Mouse (Mus musculus) mature B cell (primary cell): Measurements from ENCODE around the gene Gm11444.

Source experiments
- in situ Hi-C: fragments of 300-500 bp; cut with MboI; formaldehyde crosslinking; loops from 2 replicates; pipeline ENCODE4 v1.14.3; 2019

Gm11444 gene

DNA sequence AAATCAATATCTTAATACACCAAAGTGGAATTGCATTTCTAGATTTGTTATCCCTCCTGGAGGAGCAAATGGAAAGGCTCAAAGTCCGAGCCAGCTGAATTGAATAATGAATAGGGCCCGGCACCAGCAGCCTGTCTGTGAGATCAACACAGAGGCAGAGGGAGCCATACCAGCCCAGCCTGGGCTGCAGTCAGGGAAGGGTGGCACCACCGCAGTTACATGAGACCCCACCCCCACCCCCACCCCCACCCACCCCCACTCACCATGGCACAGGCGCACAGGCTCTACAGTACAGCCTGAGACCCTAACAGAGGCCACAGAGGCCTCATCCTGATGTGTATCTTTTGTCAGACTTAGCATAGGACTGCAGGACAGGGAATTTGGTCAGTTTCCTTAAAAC, 35.5 kb downstream of the Gm11444 start:
- in situ Hi-C loops: no loop called here

DNA sequence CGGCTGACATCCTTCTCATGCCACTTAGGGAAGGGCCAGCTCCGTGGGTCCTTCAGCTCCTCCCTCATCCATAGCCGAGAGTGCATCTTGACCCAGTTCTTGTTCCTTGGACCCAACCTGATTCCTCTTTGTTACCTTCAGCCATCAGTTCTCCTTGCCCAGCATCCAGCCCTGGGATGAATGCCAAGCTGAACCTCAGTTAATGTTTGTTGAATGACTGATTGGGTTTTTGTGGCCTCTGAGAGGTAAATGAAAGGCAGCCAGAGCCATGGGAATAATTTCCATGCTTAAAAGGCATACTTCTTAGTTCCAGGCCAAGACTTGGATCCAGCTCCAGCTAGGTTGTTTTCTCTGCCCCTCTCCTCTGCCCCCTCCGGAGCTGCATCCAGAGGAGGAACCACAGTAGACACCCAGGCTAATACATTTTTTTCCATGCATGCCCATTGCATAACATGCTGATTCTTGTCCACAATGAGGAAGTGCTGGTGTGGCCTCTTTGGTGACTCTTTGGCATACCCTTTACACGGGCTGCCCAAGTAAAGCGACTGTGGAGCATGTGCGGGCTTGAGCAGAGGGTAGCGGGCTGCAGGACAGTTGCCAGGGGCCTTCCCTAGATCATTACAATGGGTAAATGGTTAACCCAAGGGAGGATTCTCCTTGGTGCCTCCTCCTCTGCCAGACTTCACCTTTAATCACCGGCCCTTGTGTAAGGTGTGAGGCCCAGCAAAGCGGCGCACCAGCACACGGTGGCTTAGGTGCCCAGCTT, 37.7 kb downstream of the Gm11444 start:
- in situ Hi-C loops: no loop called here

DNA sequence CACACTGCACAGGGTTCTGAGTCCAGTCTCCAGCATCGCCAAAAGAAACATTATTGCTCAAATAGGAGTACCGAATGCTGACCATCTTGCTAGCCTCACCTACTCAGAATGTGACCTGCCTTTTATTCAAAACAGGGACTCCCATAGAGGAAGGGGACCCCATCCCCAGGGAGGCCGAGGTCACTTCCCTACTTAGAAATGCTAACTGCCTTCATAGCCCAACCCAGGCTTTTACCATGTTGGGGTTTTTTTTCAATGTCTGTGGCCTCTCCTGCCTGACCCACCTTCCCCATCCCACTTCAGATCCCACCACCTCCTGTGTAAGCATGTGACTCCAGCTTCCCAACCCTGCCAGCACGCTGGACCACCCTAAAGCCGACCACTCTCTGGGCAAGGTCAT, 38.5 kb downstream of the Gm11444 start:
- in situ Hi-C loops: no loop called here

DNA sequence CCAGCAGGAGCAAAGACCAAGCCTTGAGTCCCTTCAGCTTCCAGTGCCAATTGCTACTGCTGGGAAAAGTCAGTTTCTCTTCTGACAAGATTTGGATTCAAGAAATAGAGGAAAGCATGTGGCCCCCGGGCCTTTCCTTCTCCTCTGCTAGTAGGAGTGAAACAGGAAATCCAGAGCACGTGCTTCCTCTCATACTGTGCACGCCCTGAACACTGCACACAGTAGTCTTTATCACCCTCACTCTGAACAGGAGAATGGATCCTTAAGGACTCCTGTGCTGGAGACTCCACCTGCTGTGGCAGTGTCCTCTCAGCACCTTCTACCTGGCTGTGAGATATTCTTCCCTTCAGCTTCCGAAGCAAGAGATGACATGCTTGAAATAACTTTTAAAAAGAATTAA, 38.9 kb downstream of the Gm11444 start:
- in situ Hi-C loops: no loop called here

GRCm38 (mm10) chr11:85807353-85807752, 42.8 kb downstream of the Gm11444 start:
- in situ Hi-C loops: no loop called here

DNA sequence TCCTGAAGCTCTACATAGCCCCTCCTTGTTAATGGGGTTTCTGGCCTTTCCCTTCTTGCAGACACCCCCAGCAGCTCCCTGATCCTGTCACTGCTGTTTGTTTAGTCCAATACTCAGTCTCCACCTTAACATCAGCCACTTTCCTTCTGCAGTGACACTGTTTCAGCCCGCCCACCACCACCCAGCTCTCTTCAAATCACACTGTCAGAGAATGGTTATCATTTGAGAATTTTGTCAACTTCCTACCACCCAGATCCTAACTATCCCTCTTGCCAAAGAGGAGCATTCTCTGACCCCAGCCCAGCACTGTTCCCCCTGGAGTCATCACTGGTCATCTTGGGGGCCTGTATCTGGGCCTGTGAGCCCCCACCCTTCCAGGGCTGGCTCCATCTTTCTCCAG, 44.4 kb downstream of the Gm11444 start:
- in situ Hi-C loops: no loop called here

GRCm38 (mm10) chr11:85804048-85804447, 46.1 kb downstream of the Gm11444 start:
- in situ Hi-C loops: no loop called here

GRCm38 (mm10) chr11:85800380-85800779, 49.8 kb downstream of the Gm11444 start:
- in situ Hi-C loops: no loop called here

DNA sequence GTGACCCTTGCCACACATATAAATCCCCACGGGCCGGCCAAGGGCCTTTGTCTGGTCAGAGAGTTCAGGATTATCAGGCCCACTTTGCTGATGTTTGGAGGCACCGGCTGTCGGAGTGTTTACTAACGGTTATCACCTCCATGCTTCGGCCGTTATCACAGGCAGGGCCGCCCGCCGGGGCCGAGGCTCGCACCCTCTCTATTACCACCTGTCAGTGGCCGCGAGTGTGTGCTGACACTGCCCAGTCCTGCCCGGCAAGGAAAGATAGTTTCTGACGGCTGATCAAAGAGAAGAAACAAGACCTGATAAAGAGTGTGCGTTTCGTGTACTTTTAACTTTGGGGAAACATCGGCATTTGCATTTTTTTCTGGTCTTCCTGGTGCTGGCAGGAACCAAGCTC, 50.3 kb downstream of the Gm11444 start:
- in situ Hi-C loops: no loop called here

GRCm38 (mm10) chr11:85799456-85799855, 50.7 kb downstream of the Gm11444 start:
- in situ Hi-C loops: no loop called here
